Mouse (Mus musculus): ENCODE results near the gene Ppp1r13l. TPM values are rescaled to one million over a fixed set of nuclear protein-coding genes. Genes with fewer than 3 reads are reported as not detected.

Gene Ppp1r13l
- polyA plus RNA-seq, 1 experiment = 21.5 TPM

DNA sequence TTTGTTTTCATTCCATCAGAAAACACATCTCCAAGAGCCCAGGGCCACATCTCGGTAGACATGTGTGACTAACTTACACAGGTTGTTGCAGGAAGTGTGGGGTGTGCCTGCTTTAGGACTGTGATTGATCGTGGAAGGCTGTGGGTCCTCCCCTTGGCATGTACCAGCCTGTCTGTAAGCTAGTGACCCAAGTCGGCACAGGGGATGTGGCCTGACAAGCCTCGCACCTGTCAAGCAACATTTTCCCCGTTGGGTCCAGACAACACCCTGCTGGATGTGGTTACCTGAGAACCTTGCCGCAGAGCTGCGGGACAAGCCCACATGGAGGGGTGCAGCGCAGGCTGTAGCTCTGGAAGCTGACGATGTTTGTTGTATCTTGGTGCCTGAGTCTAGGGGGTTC, 37.1 kb upstream of the Ppp1r13l start:
- H3K27me3 ChIP-seq (ENCODE audit: control insufficient read depth, insufficient read depth, insufficient read length) = no peaks in the 10 kb centered on the region
- H3K36me3 ChIP-seq (ENCODE audit: control insufficient read depth, insufficient read depth) = no peaks in the 10 kb centered on the region
- no peak overlapping the region for H3ac ChIP-seq (ENCODE audit: control insufficient read depth, insufficient read length, low read depth)
- no peaks in the 10 kb centered on the region for H3K79me3 ChIP-seq (ENCODE audit: low read depth)
- no peak overlapping the region for H3K4me3 ChIP-seq (ENCODE audit: insufficient read depth, poor library complexity, severe bottlenecking)
- no peak for TF ChIP-seq FOSL1 (IDR thresholded peaks at IDR 0.05; ENCODE audit: insufficient read depth, low read length, poor library complexity, severe bottlenecking)
- TF ChIP-seq CTCF (IDR thresholded peaks at IDR 0.05; ENCODE audit: control insufficient read depth, insufficient read depth, insufficient read length) = no peak
- no peak for TF ChIP-seq CEBPB (IDR thresholded peaks at IDR 0.05; ENCODE audit: low read depth)
- no peak for TF ChIP-seq USF1 (IDR thresholded peaks at IDR 0.05; ENCODE audit: low read depth)
- no peak for TF ChIP-seq MYOD1 (IDR thresholded peaks at IDR 0.05; ENCODE audit: control insufficient read depth, insufficient read length, low read depth)
- no peaks in the 10 kb centered on the region for H3K79me2 ChIP-seq (ENCODE audit: control insufficient read depth, insufficient read depth)

DNA sequence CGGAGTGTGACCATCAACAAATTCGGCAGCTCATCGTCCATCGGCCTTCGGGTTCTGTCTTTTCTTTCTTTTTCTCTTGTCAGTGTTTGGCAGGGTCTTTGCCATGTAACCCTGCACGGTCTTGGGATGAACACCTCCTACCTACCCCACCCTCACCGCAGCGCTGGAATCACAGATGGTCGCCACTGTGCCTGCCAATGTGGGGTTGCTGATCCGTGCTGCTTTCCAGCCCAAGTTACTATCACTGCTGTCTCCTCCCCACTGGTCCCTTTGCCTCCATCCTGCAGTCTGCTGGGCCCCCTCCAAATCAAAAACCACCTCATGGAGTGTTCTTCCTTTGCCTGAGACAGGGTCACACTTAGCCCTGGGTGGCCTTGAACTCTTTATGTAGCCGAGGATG, 35.3 kb upstream of the Ppp1r13l start:
- Histone ChIP-seq H3K79me3 (ENCODE audit: low read depth) (no peaks in the 10 kb centered on the region), H3K4me3 (ENCODE audit: insufficient read depth, poor library complexity, severe bottlenecking) (no peak overlapping the region), H3K36me3 (ENCODE audit: control insufficient read depth, insufficient read depth) (no peaks in the 10 kb centered on the region), H3ac (ENCODE audit: control insufficient read depth, insufficient read length, low read depth) (no peak overlapping the region), H3K27me3 (ENCODE audit: control insufficient read depth, insufficient read depth, insufficient read length) (no peaks in the 10 kb centered on the region), H3K79me2 (ENCODE audit: control insufficient read depth, insufficient read depth) (no peaks in the 10 kb centered on the region)
- TF ChIP-seq MYOD1 (IDR thresholded peaks at IDR 0.05; ENCODE audit: control insufficient read depth, insufficient read length, low read depth) (no peak), MYOG (IDR thresholded peaks at IDR 0.05; ENCODE audit: control insufficient read depth, extremely low read depth, insufficient read length) (no peak), CEBPB (IDR thresholded peaks at IDR 0.05; ENCODE audit: low read depth) (no peak), CTCF (IDR thresholded peaks at IDR 0.05; ENCODE audit: control insufficient read depth, insufficient read depth, insufficient read length) (no peak), FOSL1 (IDR thresholded peaks at IDR 0.05; ENCODE audit: insufficient read depth, low read length, poor library complexity, severe bottlenecking) (no peak), MAX (IDR thresholded peaks at IDR 0.05) (no peak), USF1 (IDR thresholded peaks at IDR 0.05; ENCODE audit: low read depth) (no peak)

DNA sequence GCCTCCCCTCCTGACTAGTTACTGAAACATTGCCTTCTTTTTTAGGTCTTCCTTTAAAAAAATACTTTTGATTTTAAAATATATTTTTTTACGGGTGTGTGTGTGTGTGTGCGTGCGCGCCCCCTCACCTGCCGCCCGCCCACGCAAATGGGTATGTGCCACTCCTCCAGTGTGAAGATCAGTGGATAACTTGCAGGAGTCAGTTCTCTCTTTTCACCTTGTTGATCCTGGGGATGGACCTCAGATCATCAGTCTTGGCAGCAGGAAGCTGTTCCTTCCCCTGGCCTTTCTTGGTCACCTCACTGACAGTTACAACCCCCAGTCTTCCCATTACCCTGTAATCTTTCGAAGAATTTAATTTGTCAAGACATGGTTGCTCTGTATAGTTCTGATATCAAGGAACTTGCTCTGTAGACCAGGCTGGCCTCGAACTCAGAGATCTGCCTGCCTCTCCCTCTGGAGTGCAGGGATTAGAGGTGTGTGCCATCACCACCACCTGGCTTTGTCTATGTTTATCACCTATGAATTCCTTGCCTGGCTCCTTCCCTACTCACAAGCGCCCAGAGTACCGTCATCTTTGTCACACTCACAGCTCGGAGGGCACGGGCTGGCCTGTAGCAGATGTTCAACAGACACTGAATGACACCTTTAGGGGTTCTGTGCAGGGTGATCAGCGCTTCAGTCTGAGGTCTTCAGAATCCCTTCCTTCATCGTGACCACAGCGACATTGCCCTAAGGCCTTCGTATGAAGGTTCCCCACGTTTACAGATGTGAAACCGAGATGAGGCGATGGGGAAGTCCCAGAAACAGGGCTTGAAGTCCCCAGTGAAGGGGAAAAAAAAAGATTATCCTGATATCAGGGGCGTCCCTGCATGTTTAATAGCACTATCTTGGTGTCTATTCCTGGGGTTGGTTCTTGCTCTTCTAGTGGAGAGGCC, 34.0 kb upstream of the Ppp1r13l start:
- H3K27me3 ChIP-seq (ENCODE audit: control insufficient read depth, insufficient read depth, insufficient read length) = no peaks in the 10 kb centered on the region
- H3K36me3 ChIP-seq (ENCODE audit: control insufficient read depth, insufficient read depth) = no peaks in the 10 kb centered on the region
- no peaks in the 10 kb centered on the region for H3K79me2 ChIP-seq (ENCODE audit: control insufficient read depth, insufficient read depth)
- no peak overlapping the region for H3K4me3 ChIP-seq (ENCODE audit: insufficient read depth, poor library complexity, severe bottlenecking)
- TF ChIP-seq USF1 (IDR thresholded peaks at IDR 0.05; ENCODE audit: low read depth) (no peak), CTCF (IDR thresholded peaks at IDR 0.05; ENCODE audit: control insufficient read depth, insufficient read depth, insufficient read length) (no peak), MYOD1 (IDR thresholded peaks at IDR 0.05; ENCODE audit: control insufficient read depth, insufficient read length, low read depth) (no peak), FOSL1 (IDR thresholded peaks at IDR 0.05; ENCODE audit: insufficient read depth, low read length, poor library complexity, severe bottlenecking) (no peak), CEBPB (IDR thresholded peaks at IDR 0.05; ENCODE audit: low read depth) (no peak), MYOG (IDR thresholded peaks at IDR 0.05; ENCODE audit: control insufficient read depth, extremely low read depth, insufficient read length) (no peak), MAX (IDR thresholded peaks at IDR 0.05) (no peak)
- no peaks in the 10 kb centered on the region for H3K79me3 ChIP-seq (ENCODE audit: low read depth)
- no peak overlapping the region for H3ac ChIP-seq (ENCODE audit: control insufficient read depth, insufficient read length, low read depth)

DNA sequence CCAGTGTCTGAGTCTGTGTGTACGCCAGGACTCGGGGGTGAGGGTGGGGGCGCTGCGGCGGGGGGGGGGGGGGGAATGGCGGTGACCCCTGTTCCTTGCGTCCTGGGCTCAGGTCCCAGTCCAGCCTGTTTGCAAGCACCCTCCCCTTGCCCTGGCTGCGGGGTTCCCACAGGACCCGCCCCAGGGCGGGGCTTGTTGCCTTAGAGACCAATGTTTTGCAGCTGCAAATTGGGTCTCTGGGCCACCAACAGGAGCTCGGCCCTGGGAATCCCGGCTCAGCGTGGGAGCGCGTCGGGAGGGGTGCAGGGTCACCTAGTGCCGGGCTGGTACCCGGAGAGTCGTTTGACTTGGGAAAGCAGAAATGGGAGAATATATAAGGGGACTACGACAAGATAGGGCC, 33.2 kb upstream of the Ppp1r13l start:
- Histone ChIP-seq H3K27me3 (ENCODE audit: control insufficient read depth, insufficient read depth, insufficient read length) (no peaks in the 10 kb centered on the region), H3K79me2 (ENCODE audit: control insufficient read depth, insufficient read depth) (no peaks in the 10 kb centered on the region), H3K36me3 (ENCODE audit: control insufficient read depth, insufficient read depth) (no peaks in the 10 kb centered on the region), H3K4me3 (ENCODE audit: insufficient read depth, poor library complexity, severe bottlenecking) (no peak overlapping the region), H3ac (ENCODE audit: control insufficient read depth, insufficient read length, low read depth) (peak overlapping the region; percentile 45), H3K79me3 (ENCODE audit: low read depth) (no peaks in the 10 kb centered on the region)
- TF ChIP-seq MAX (IDR thresholded peaks at IDR 0.05) (no peak), FOSL1 (IDR thresholded peaks at IDR 0.05; ENCODE audit: insufficient read depth, low read length, poor library complexity, severe bottlenecking) (no peak), MYOD1 (IDR thresholded peaks at IDR 0.05; ENCODE audit: control insufficient read depth, insufficient read length, low read depth) (no peak), USF1 (IDR thresholded peaks at IDR 0.05; ENCODE audit: low read depth) (no peak), MYOG (IDR thresholded peaks at IDR 0.05; ENCODE audit: control insufficient read depth, extremely low read depth, insufficient read length) (no peak), CTCF (IDR thresholded peaks at IDR 0.05; ENCODE audit: control insufficient read depth, insufficient read depth, insufficient read length) (no peak), CEBPB (IDR thresholded peaks at IDR 0.05; ENCODE audit: low read depth) (no peak)

DNA sequence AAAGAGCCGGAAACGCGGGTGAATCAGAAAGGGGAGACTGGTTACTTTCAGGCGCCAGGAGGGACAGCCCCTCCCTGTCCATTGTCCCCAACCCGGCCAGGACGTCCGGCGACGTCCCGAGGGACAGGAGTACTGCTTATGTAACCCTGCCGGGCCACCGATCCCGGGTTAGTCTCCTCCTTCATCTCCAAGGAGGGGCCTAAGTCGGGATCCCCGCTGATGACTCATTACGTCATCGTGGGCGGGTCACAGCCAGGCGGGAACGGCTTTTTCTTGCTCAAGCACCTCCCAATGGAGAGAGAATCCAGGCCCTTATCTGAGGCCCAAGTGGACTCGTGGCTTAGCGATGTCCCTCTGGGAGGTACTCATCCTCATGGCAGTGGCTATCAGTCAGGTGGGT, 32.4 kb upstream of the Ppp1r13l start:
- Histone ChIP-seq H3K79me3 (ENCODE audit: low read depth) (no peaks in the 10 kb centered on the region), H3K27me3 (ENCODE audit: control insufficient read depth, insufficient read depth, insufficient read length) (no peaks in the 10 kb centered on the region), H3K4me3 (ENCODE audit: insufficient read depth, poor library complexity, severe bottlenecking) (no peak overlapping the region), H3K36me3 (ENCODE audit: control insufficient read depth, insufficient read depth) (no peaks in the 10 kb centered on the region), H3ac (ENCODE audit: control insufficient read depth, insufficient read length, low read depth) (peak overlapping the region; percentile 57), H3K79me2 (ENCODE audit: control insufficient read depth, insufficient read depth) (no peaks in the 10 kb centered on the region)
- no peak for TF ChIP-seq USF1 (IDR thresholded peaks at IDR 0.05; ENCODE audit: low read depth)
- no peak for TF ChIP-seq MYOG (IDR thresholded peaks at IDR 0.05; ENCODE audit: control insufficient read depth, extremely low read depth, insufficient read length)
- no peak for TF ChIP-seq MAX (IDR thresholded peaks at IDR 0.05)
- TF ChIP-seq CTCF (IDR thresholded peaks at IDR 0.05; ENCODE audit: control insufficient read depth, insufficient read depth, insufficient read length) = no peak
- TF ChIP-seq MYOD1 (IDR thresholded peaks at IDR 0.05; ENCODE audit: control insufficient read depth, insufficient read length, low read depth) = no peak
- peak; percentile 45 for TF ChIP-seq CEBPB (IDR thresholded peaks at IDR 0.05; ENCODE audit: low read depth)
